Mouse (Mus musculus) hindbrain, embryonic 16.5 days (tissue): Measurements from ENCODE around the gene F830045P16Rik. TPM values are rescaled to one million over a fixed set of nuclear protein-coding genes. Genes with fewer than 3 reads are reported as not detected.
"Not testable (repeated sequence)": the region's sequence is repeated elsewhere in the genome, so short reads cannot be mapped to it uniquely, and the experiment has no call there.

Experiments used
- ATAC-seq: fragments of 200-750 bp; cut with Nextera tagmentation; 2 replicates; pipeline ENCODE4 v1.8.0; 2017; ENCODE audit warnings: moderate TSS enrichment, moderate library complexity
- H3K27ac ChIP-seq: fragments of 300-500 bp; sonication (generic); 2 replicates; pipeline ENCODE4 v1.5.1; 2014; ENCODE audit warnings: low read depth, mild to moderate bottlenecking, control low read depth, low read length, moderate library complexity
- H3K27me3 ChIP-seq: fragments of 300-500 bp; sonication (generic); replicated peaks from 2 replicates; pipeline ENCODE4 v1.6.1; 2014; ENCODE audit warnings: low read length; ENCODE audit not compliant: control insufficient read depth, insufficient read depth
- H3K36me3 ChIP-seq: fragments of 300-500 bp; sonication (generic); 2 replicates; pipeline ENCODE4 v1.6.1; 2014; ENCODE audit warnings: mild to moderate bottlenecking, low read length, moderate library complexity, mixed read lengths; ENCODE audit not compliant: control insufficient read depth, insufficient read depth
- H3K4me1 ChIP-seq: fragments of 300-500 bp; sonication (generic); 2 replicates; pipeline ENCODE4 v1.6.1; 2014; ENCODE audit warnings: low read depth, low read length; ENCODE audit not compliant: control insufficient read depth, insufficient read depth
- H3K4me2 ChIP-seq: fragments of 300-500 bp; sonication (generic); 2 replicates; pipeline ENCODE4 v1.6.1; 2014; ENCODE audit warnings: mild to moderate bottlenecking, low read length, control low read depth, moderate library complexity
- H3K4me3 ChIP-seq: fragments of 300-500 bp; sonication (generic); 2 replicates; pipeline ENCODE4 v1.5.1; 2014; ENCODE audit warnings: mild to moderate bottlenecking, low read length, control low read depth, moderate library complexity
- H3K9ac ChIP-seq: fragments of 300-500 bp; sonication (generic); 2 replicates; pipeline ENCODE4 v1.6.1; 2014; ENCODE audit warnings: low read depth, mild to moderate bottlenecking, control low read depth, low read length, moderate library complexity
- H3K9me3 ChIP-seq: fragments of 300-500 bp; sonication (generic); 2 replicates; pipeline ENCODE4 v1.6.1; 2014; ENCODE audit warnings: mild to moderate bottlenecking, low read length, moderate library complexity; ENCODE audit not compliant: control insufficient read depth
- WGBS: fragments of 180-500 bp; shearing (Covaris S2); extraction: QIAGEN DNeasy Blood & Tissue Kit; methylation state at CpG from one replicate; pipeline ENCODE4 v1.1.7; 2014; 5-methylcytosine and 5-hydroxymethylcytosine counted together
- polyA plus RNA-seq: library from polyadenylated mRNA; unstranded; fragments of >200 nt; fragmentation: Nextera tagmentation; extraction: Ambion mirVana; gene quantifications from 2 replicates; pipeline ENCODE4 v1.2.1, GENCODE M21; 2015

F830045P16Rik gene
- polyA plus RNA-seq, 1 experiment from 2014 or later, result not detected

GRCm38 (mm10) chr2:129514923-129515920 lies 21.2 kb downstream of the F830045P16Rik start:
- no peaks in the 10 kb centered on the region for H3K9me3 ChIP-seq
- no peak overlapping the region for H3K4me3 ChIP-seq
- no peak for ATAC-seq
- 34% methylated on average over 16 of the region's 16 CpGs for WGBS
- no peak overlapping the region for H3K4me2 ChIP-seq
- no peaks in the 10 kb centered on the region for H3K27me3 ChIP-seq
- no peak overlapping the region for H3K27ac ChIP-seq
- no peaks in the 10 kb centered on the region for H3K36me3 ChIP-seq
- H3K4me1 ChIP-seq, result no peaks in the 10 kb centered on the region; the same call in 1 of the 2 replicates
- no peak overlapping the region for H3K9ac ChIP-seq

- Histone ChIP-seq H3K36me3 (no peaks in the 10 kb centered on the region), H3K27me3 (no peaks in the 10 kb centered on the region), H3K4me2 (no peak overlapping the region), H3K9ac (no peak overlapping the region), H3K9me3 (no peaks in the 10 kb centered on the region), H3K4me1 (no peaks in the 10 kb centered on the region; the same call in 1 of the 2 replicates), H3K4me3 (no peak overlapping the region), H3K27ac (no peak overlapping the region)
- no peak for ATAC-seq
Measured at GRCm38 (mm10) chr2:129514401-129514667, 22.1 kb downstream of the F830045P16Rik start.

GRCm38 (mm10) chr2:129513546-129514400 lies 22.6 kb downstream of the F830045P16Rik start:
- no peak for ATAC-seq
- H3K36me3 ChIP-seq, result no peaks in the 10 kb centered on the region

GRCm38 (mm10) chr2:129512147-129512546 lies 24.3 kb downstream of the F830045P16Rik start:
- H3K27me3 ChIP-seq, H3K36me3 ChIP-seq, H3K9me3 ChIP-seq, H3K4me1 ChIP-seq, H3K4me2 ChIP-seq, H3K9ac ChIP-seq, H3K4me3 ChIP-seq, ATAC-seq, H3K27ac ChIP-seq: not testable (repeated sequence)
- 92% methylated on average over 7 of the region's 7 CpGs for WGBS

More at GRCm38 (mm10) chr2:129513546-129514400, 22.6 kb downstream of the F830045P16Rik start:
- H3K27ac ChIP-seq, result no peak overlapping the region
- no peak overlapping the region for H3K4me2 ChIP-seq
- H3K4me1 ChIP-seq, result no peaks in the 10 kb centered on the region; the same call in 1 of the 2 replicates
- H3K9me3 ChIP-seq, result no peaks in the 10 kb centered on the region
- 83% methylated on average over 6 of the region's 6 CpGs for WGBS
- H3K9ac ChIP-seq, result no peak overlapping the region
- no peaks in the 10 kb centered on the region for H3K27me3 ChIP-seq
- no peak overlapping the region for H3K4me3 ChIP-seq

GRCm38 (mm10) chr2:129502641-129503040 lies 33.8 kb downstream of the F830045P16Rik start:
- no peaks in the 10 kb centered on the region for H3K9me3 ChIP-seq
- no peaks in the 10 kb centered on the region for H3K36me3 ChIP-seq
- ATAC-seq, result no peak
- H3K9ac ChIP-seq, result no peak overlapping the region
- H3K4me3 ChIP-seq, result no peak overlapping the region
- WGBS, result 27% methylated on average over 6 of the region's 6 CpGs
- H3K4me1 ChIP-seq, result no peaks in the 10 kb centered on the region
- H3K27me3 ChIP-seq, result no peaks in the 10 kb centered on the region
- no peak overlapping the region for H3K4me2 ChIP-seq
- no peak overlapping the region for H3K27ac ChIP-seq

- no peak overlapping the region for H3K9ac ChIP-seq
- no peak for ATAC-seq
- no peak overlapping the region for H3K4me2 ChIP-seq
- no peaks in the 10 kb centered on the region for H3K4me1 ChIP-seq
- 75% methylated on average over 3 of the region's 3 CpGs for WGBS
- no peaks in the 10 kb centered on the region for H3K9me3 ChIP-seq
- H3K4me3 ChIP-seq, result no peak overlapping the region
- H3K27ac ChIP-seq, result no peak overlapping the region
- no peaks in the 10 kb centered on the region for H3K36me3 ChIP-seq
- no peaks in the 10 kb centered on the region for H3K27me3 ChIP-seq
Measured at GRCm38 (mm10) chr2:129489496-129490285, 46.7 kb downstream of the F830045P16Rik start.

GRCm38 (mm10) chr2:129483150-129483549 lies 53.3 kb downstream of the F830045P16Rik start:
- Histone ChIP-seq H3K4me2 (no peak overlapping the region), H3K9ac (no peak overlapping the region), H3K36me3 (no peaks in the 10 kb centered on the region), H3K4me3 (no peak overlapping the region), H3K27me3 (no peaks in the 10 kb centered on the region), H3K9me3 (no peaks in the 10 kb centered on the region), H3K4me1 (no peaks in the 10 kb centered on the region), H3K27ac (no peak overlapping the region)
- 95% methylated on average over 3 of the region's 3 CpGs for WGBS
- ATAC-seq, result no peak

- ATAC-seq, result peak; percentile 54; the same call in 1 of the 2 replicates
Measured at GRCm38 (mm10) chr2:129471905-129472304, 64.5 kb downstream of the F830045P16Rik start.

More at GRCm38 (mm10) chr2:129471905-129472304, 64.5 kb downstream of the F830045P16Rik start:
- Histone ChIP-seq H3K9me3 (no peaks in the 10 kb centered on the region), H3K9ac (no peak overlapping the region), H3K27me3 (no peaks in the 10 kb centered on the region), H3K27ac (no peak overlapping the region), H3K36me3 (no peaks in the 10 kb centered on the region), H3K4me2 (no peak overlapping the region), H3K4me3 (no peak overlapping the region), H3K4me1 (no peaks in the 10 kb centered on the region)
- 23% methylated on average over 5 of the region's 5 CpGs for WGBS
